Mouse (Mus musculus) kidney, embryonic 14.5 days (tissue): ENCODE results near the gene Rab3a. TPM values are rescaled to one million over a fixed set of nuclear protein-coding genes. Genes with fewer than 3 reads are reported as not detected.
A peak's percentile ranks its signal among the peaks of the same experiment; 100 is the strongest.

ENCODE experiments used
- ATAC-seq: fragments of 200-750 bp; cut with Nextera tagmentation; 2 replicates; pipeline ENCODE4 v1.8.0; 2017; ENCODE audit warnings: moderate number of reproducible peaks, mild to moderate bottlenecking, moderate TSS enrichment, moderate library complexity; ENCODE audit not compliant: low FRiP score, low TSS enrichment
- H3K27ac ChIP-seq: fragments of 300-500 bp; sonication (generic); 2 replicates; pipeline ENCODE4 v1.5.1; 2014; ENCODE audit warnings: low read depth, mild to moderate bottlenecking, low read length, moderate library complexity, mixed read lengths
- H3K27me3 ChIP-seq: fragments of 300-500 bp; sonication (generic); 2 replicates; pipeline ENCODE4 v1.6.1; 2014; ENCODE audit warnings: mild to moderate bottlenecking, low read length; ENCODE audit not compliant: control insufficient read depth, insufficient read depth
- H3K36me3 ChIP-seq: fragments of 300-500 bp; sonication (generic); 2 replicates; pipeline ENCODE4 v1.6.1; 2014; ENCODE audit warnings: low read length, mixed read lengths; ENCODE audit not compliant: control insufficient read depth, insufficient read depth
- H3K4me1 ChIP-seq: fragments of 300-500 bp; sonication (generic); 2 replicates; pipeline ENCODE4 v1.6.1; 2014; ENCODE audit warnings: low read length, mixed read lengths; ENCODE audit not compliant: control insufficient read depth, insufficient read depth
- H3K4me2 ChIP-seq: fragments of 300-500 bp; sonication (generic); replicated peaks from 2 replicates; pipeline ENCODE4 v1.6.1; 2014; ENCODE audit warnings: low read depth, mild to moderate bottlenecking, low read length
- H3K4me3 ChIP-seq: fragments of 300-500 bp; sonication (generic); 2 replicates; pipeline ENCODE4 v1.5.1; 2014; ENCODE audit warnings: mild to moderate bottlenecking, low read length
- H3K9ac ChIP-seq: fragments of 300-500 bp; sonication (generic); 2 replicates; pipeline ENCODE4 v1.6.1; 2014; ENCODE audit warnings: low read depth, mild to moderate bottlenecking, low read length, moderate library complexity
- H3K9me3 ChIP-seq: fragments of 300-500 bp; sonication (generic); 2 replicates; pipeline ENCODE4 v1.6.1; 2016; ENCODE audit warnings: low read length; ENCODE audit not compliant: control insufficient read depth
- WGBS: fragments of 180-500 bp; shearing (Covaris S2); extraction: QIAGEN DNeasy Blood & Tissue Kit; methylation state at CpG from one replicate; pipeline ENCODE4 v1.1.7; 2014; 5-methylcytosine and 5-hydroxymethylcytosine counted together
- microRNA-seq: library from miRNA; unstranded; fragments of <30 nt; microRNA quantifications from one replicate; pipeline ENCODE4, GENCODE M21; 2016
- polyA plus RNA-seq: library from polyadenylated mRNA; unstranded; fragments of >200 nt; fragmentation: Nextera tagmentation; extraction: Ambion mirVana; gene quantifications from 2 replicates; pipeline ENCODE4 v1.2.1, GENCODE M21; 2014

Gene Rab3a
- polyA plus RNA-seq, 1 experiment from 2014 or later: 16.4 TPM

DNA sequence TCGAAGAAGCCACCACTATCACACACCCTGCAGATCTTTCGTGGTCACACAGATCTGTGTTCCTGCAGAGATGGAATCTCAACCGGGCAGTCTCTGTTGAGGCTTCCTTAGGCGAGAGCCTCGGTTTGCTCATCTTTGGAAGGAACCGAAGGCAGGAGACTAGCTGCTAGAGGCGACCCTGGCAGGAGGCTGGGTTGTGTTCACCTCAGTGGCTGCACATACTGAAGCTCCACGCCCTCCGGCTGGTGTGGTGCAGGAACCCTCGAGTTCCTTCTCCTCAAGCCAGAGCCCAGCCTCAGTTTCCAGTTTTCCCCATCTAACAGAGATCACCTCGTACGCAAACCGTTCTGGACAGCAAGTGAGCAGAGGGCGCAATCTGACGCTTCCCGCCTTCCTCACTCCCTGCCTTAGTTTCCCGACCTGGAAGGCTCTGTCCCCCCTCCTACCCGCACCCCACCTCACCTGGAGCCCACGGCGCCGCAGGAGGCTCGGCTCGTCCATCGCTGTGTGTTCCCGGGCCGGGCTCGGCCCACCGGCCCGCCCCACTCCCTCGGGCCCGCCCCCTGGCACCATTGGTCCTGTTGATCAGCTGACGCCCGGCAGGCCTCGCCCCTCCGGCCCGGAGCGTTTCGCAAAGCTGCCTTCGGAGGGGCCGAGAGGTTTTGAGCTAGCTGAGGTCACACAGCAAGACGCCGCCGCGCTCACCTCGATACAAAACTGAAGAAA lies 50.2 kb downstream of the Rab3a start, which contains the start of gene Mast3:
Gene Mast3 (minus strand): TSS at position 574 of the 726 bp plus-strand sequence.
- 1% methylated on average over 45 of the region's 45 CpGs for WGBS
- H3K4me1 ChIP-seq: peaks cover 12% of the 10 kb centered on the region
- no peaks in the 10 kb centered on the region for H3K36me3 ChIP-seq
- peak within 1 kb of the TSS; percentile 44; the same call in 1 of the 2 replicates for H3K9ac ChIP-seq
- H3K27me3 ChIP-seq: peaks cover 36% of the 10 kb centered on the region
- ATAC-seq: peak; percentile 90
- H3K27ac ChIP-seq: no peak within 1 kb of the TSS
- no peaks in the 10 kb centered on the region for H3K9me3 ChIP-seq
- peak within 1 kb of the TSS; percentile 90 for H3K4me2 ChIP-seq
- peak within 1 kb of the TSS; percentile 50 for H3K4me3 ChIP-seq

- Histone ChIP-seq H3K4me1 (peaks cover 12% of the 10 kb centered on the region), H3K27ac (no peak overlapping the region), H3K9ac (no peak overlapping the region), H3K4me3 (no peak overlapping the region), H3K36me3 (no peaks in the 10 kb centered on the region), H3K27me3 (peaks cover 26% of the 10 kb centered on the region), H3K4me2 (no peak overlapping the region), H3K9me3 (no peaks in the 10 kb centered on the region)
- ATAC-seq: no peak
- 51% methylated on average over 4 of the region's 4 CpGs for WGBS
Observed at GRCm38 (mm10) chr8:70806541-70806940, 52.1 kb downstream of the Rab3a start.

GRCm38 (mm10) chr8:70807304-70807703 lies 52.8 kb downstream of the Rab3a start:
- H3K9me3 ChIP-seq: no peaks in the 10 kb centered on the region
- 38% methylated on average over 1 of the region's 1 CpGs for WGBS
- no peak for ATAC-seq

GRCm38 (mm10) chr8:70808239-70808638 lies 53.8 kb downstream of the Rab3a start, which contains the start of gene Il12rb1:
Il12rb1 (plus strand) TSS chr8:70808449.
- H3K4me2 ChIP-seq: no peak within 1 kb of the TSS
- peaks cover 15% of the 10 kb centered on the region for H3K4me1 ChIP-seq
- ATAC-seq: no peak
- H3K9me3 ChIP-seq: no peaks in the 10 kb centered on the region
- no peak within 1 kb of the TSS for H3K27ac ChIP-seq
- H3K4me3 ChIP-seq: no peak within 1 kb of the TSS
- H3K36me3 ChIP-seq: no peaks in the 10 kb centered on the region
- peaks cover 22% of the 10 kb centered on the region for H3K27me3 ChIP-seq
- 75% methylated on average over 5 of the region's 5 CpGs for WGBS
- no peak within 1 kb of the TSS for H3K9ac ChIP-seq

More at GRCm38 (mm10) chr8:70807304-70807703, 52.8 kb downstream of the Rab3a start:
- H3K4me3 ChIP-seq: no peak overlapping the region
- H3K27ac ChIP-seq: no peak overlapping the region
- peaks cover 26% of the 10 kb centered on the region for H3K27me3 ChIP-seq
- H3K4me2 ChIP-seq: no peak overlapping the region
- H3K36me3 ChIP-seq: no peaks in the 10 kb centered on the region
- no peak overlapping the region for H3K9ac ChIP-seq
- H3K4me1 ChIP-seq: peaks cover 15% of the 10 kb centered on the region

Small RNA genes within 50 kb of the gene (microRNA-seq; reads per million reads assigned to microRNA genes)
- gene Mir7240: not detected

Other genes starting within 250 kb of the Rab3a start
- 129 and 151 TPM in 2 replicates for gene Rex1bd, start 247.9 kb upstream of the Rab3a start, polyA plus RNA-seq
- gene Uba52, start 243.9 kb upstream of the Rab3a start, polyA plus RNA-seq: 1,078 and 1,559 TPM in 2 replicates
- gene Fkbp8, start 227.0 kb upstream of the Rab3a start, polyA plus RNA-seq: 252 and 291 TPM in 2 replicates
- 70.0 and 70.9 TPM in 2 replicates for gene Kxd1, start 226.7 kb upstream of the Rab3a start, polyA plus RNA-seq
- gene Ell, start 215.2 kb upstream of the Rab3a start, polyA plus RNA-seq: 12.9 and 22.4 TPM in 2 replicates
- gene Isyna1, start 160.3 kb upstream of the Rab3a start, polyA plus RNA-seq: 102 and 118 TPM in 2 replicates
- 172 and 220 TPM in 2 replicates for gene Ssbp4, start 145.8 kb upstream of the Rab3a start, polyA plus RNA-seq
- gene Lrrc25, start 138.5 kb upstream of the Rab3a start, polyA plus RNA-seq: 1.1 and 1.4 TPM in 2 replicates
- 0.31 and 0.41 TPM in 2 replicates for gene Gdf15, start 122.2 kb upstream of the Rab3a start, polyA plus RNA-seq
- gene Pgpep1, start 94.3 kb upstream of the Rab3a start, polyA plus RNA-seq: 62.2 and 62.6 TPM in 2 replicates
- 353 and 447 TPM in 2 replicates for gene Lsm4, start 81.4 kb upstream of the Rab3a start, polyA plus RNA-seq
- gene Jund, start 55.7 kb upstream of the Rab3a start, polyA plus RNA-seq: 95.1 and 117 TPM in 2 replicates
- 0.12 TPM in 1 of 2 replicates, not detected in the other for gene Iqcn, start 51.2 kb upstream of the Rab3a start, polyA plus RNA-seq
- gene Gm3336, start 36.1 kb upstream of the Rab3a start, polyA plus RNA-seq: 0.23 and 0.73 TPM in 2 replicates
- 2.5 and 4.0 TPM in 2 replicates for gene Pde4c, start 31.0 kb upstream of the Rab3a start, polyA plus RNA-seq
- 47.9 and 52.7 TPM in 2 replicates for gene Mpv17l2, start 6.3 kb downstream of the Rab3a start, polyA plus RNA-seq
- gene Pik3r2, start 22.0 kb downstream of the Rab3a start, polyA plus RNA-seq: 33.3 and 49.1 TPM in 2 replicates
- 13.4 and 17.2 TPM in 2 replicates for gene Mast3, start 50.4 kb downstream of the Rab3a start, polyA plus RNA-seq
- not detected in 2 replicates for gene Il12rb1, start 53.8 kb downstream of the Rab3a start, polyA plus RNA-seq
- gene Arrdc2, start 85.0 kb downstream of the Rab3a start, polyA plus RNA-seq: 4.7 and 5.7 TPM in 2 replicates
- 2.5 and 2.6 TPM in 2 replicates for gene Kcnn1, start 108.6 kb downstream of the Rab3a start, polyA plus RNA-seq
- 117 and 142 TPM in 2 replicates for gene Ccdc124, start 119.3 kb downstream of the Rab3a start, polyA plus RNA-seq
- 0.09 and 0.19 TPM in 2 replicates for gene Slc5a5, start 138.1 kb downstream of the Rab3a start, polyA plus RNA-seq
- gene Rpl18a, start 142.7 kb downstream of the Rab3a start, polyA plus RNA-seq: 5,375 and 6,285 TPM in 2 replicates
- 32.1 and 43.4 TPM in 2 replicates for gene Map1s, start 151.3 kb downstream of the Rab3a start, polyA plus RNA-seq